Mouse (Mus musculus) hindbrain, embryonic 10.5 days (tissue): ENCODE measurements around the gene Gm28044. TPM values are rescaled to one million over a fixed set of nuclear protein-coding genes. Genes with fewer than 3 reads are reported as not detected.
"Not testable (repeated sequence)": the region's sequence is repeated elsewhere in the genome, so short reads cannot be mapped to it uniquely, and the experiment has no call there.

Source experiments
- DNase-seq: peaks from one replicate; pipeline ENCODE4 v3.0.0-alpha.2; 2017; ENCODE audit warnings: low spot score
- H3K27ac ChIP-seq: fragments of 300-500 bp; sonication (generic); 2 replicates; pipeline ENCODE4 v1.5.1; 2016; ENCODE audit warnings: mild to moderate bottlenecking, moderate library complexity
- H3K27me3 ChIP-seq: fragments of 300-500 bp; sonication (generic); 2 replicates; pipeline ENCODE4 v1.6.1; 2016; ENCODE audit warnings: mild to moderate bottlenecking; ENCODE audit not compliant: poor library complexity, insufficient read depth, severe bottlenecking
- H3K36me3 ChIP-seq: fragments of 300-500 bp; sonication (generic); 2 replicates; pipeline ENCODE4 v1.6.1; 2016; ENCODE audit warnings: mild to moderate bottlenecking, moderate library complexity
- H3K4me1 ChIP-seq: fragments of 300-500 bp; sonication (generic); replicated peaks from 2 replicates; pipeline ENCODE4 v1.6.1; 2016; ENCODE audit warnings: mild to moderate bottlenecking
- H3K4me3 ChIP-seq: fragments of 300-500 bp; sonication (generic); 2 replicates; pipeline ENCODE4 v1.5.1; 2016; ENCODE audit warnings: mild to moderate bottlenecking, moderate library complexity
- H3K9me3 ChIP-seq: fragments of 300-500 bp; sonication (generic); 2 replicates; pipeline ENCODE4 v1.6.1; 2016; ENCODE audit warnings: mild to moderate bottlenecking, moderate library complexity
- WGBS: fragments of 180-500 bp; shearing (Covaris S2); methylation state at CpG from one replicate; pipeline ENCODE4 v1.1.7; 2016; 5-methylcytosine and 5-hydroxymethylcytosine counted together
- polyA plus RNA-seq: library from polyadenylated mRNA; unstranded; fragments of >200 nt; fragmentation: Nextera tagmentation; extraction: Ambion mirVana; gene quantifications from 2 replicates; pipeline ENCODE4 v1.2.1, GENCODE M21; 2016

Gene Gm28044
- polyA plus RNA-seq, 1 experiment from 2014 or later, result not detected

DNA sequence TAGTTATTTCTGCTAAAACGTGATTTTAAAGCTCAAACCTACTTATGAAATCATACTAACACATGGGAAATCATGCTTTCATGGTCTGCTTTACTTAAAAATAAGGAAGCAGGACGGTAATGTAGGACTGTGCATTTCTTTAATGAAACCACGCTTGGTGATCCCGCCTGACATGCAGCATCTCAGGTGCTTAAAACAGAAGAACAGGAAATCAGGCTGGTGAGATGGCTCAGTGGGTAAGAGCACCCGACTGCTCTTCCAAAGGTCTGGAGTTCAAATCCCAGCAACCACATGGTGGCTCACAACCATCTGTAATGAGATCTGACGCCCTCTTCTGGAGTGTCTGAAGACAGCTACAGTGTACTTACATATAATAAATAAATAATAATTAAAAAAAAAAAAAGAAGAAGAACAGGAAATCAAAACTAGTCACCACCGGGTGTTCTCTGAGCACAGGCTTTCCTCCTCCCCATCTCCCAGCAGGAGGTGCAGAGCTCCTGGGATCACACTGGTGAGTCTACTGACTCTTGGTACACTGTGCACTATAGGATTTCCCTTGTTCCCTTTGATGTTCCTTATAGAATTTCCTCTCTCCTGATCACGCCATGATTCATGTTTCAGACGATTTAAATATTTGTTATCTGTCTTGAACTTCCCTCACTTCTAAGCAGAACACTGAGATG lies 90.8 kb downstream of the Gm28044 start:
- not testable (repeated sequence) for DNase-seq, H3K36me3 ChIP-seq, H3K27me3 ChIP-seq, H3K4me1 ChIP-seq
- Histone ChIP-seq H3K27ac (peak overlapping the region; percentile 85), H3K9me3 (peaks cover 12% of the 10 kb centered on the region), H3K4me3 (peak overlapping the region; percentile 79)
- WGBS, result 53% methylated on average over 8 of the region's 9 CpGs

DNA sequence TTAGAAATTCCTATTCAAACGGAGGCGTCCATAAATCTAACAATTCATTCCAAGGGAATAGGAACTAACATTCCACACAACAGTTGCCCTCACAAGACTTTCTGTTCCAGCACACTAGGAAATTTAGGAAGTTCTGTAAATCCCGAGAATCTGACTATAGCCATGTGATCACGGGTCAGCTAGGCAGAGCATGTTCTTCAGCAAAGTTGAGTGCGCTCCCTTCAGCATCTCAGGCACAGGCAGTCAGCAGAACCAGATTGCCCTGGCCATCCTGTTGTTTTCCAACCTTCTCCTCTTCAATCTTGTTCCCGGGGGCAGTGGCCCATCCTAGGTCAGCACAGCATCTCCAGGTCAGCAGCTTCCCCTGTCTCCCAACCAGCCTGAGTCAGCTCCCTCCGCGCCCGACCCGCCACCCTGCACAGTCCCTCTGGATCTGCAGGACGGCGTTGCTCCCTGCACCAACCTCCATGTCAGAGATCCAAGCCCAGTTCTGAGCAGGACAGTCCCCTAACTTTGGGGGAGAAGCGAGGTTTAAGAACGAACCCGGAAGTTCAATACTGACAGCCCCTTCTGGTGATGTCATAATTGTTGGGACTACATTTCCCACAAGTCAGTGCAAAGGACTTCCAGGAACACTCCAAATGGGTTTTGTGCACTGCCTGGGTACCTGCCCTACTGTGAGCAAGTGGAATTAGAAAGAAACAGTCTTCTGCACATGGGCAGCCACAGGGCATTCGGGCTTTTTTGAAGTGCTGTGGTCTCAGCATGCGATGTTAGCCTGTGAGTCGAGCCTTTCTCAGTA lies 91.6 kb downstream of the Gm28044 start:
- H3K27me3 ChIP-seq, result no peaks in the 10 kb centered on the region
- peak; percentile 59 for DNase-seq
- H3K9me3 ChIP-seq, result peaks cover 12% of the 10 kb centered on the region
- 0 out of 2 replicates have a peak, but pooled peaks cover 7% of the 10 kb centered on the region for H3K4me1 ChIP-seq
- WGBS, result 11% methylated on average over 18 of the region's 18 CpGs
- H3K27ac ChIP-seq, result peak overlapping the region; percentile 85
- H3K36me3 ChIP-seq, result peaks cover 4% of the 10 kb centered on the region; the same call in 1 of the 2 replicates
- peak overlapping the region; percentile 79 for H3K4me3 ChIP-seq

Other genes with a start within 250 kb of the Gm28044 start
- gene Rslcan18, start 244.3 kb downstream of the Gm28044 start, polyA plus RNA-seq, result 0.45 TPM in 1 of 2 replicates, not detected in the other
- 1.2 and 1.8 TPM in 2 replicates for gene Zfp759, start 238.9 kb downstream of the Gm28044 start, polyA plus RNA-seq
- 5.5 and 6.0 TPM in 2 replicates for gene Rsl1, start 187.4 kb downstream of the Gm28044 start, polyA plus RNA-seq
- gene Zfp455, start 166.0 kb downstream of the Gm28044 start, polyA plus RNA-seq, result 0.78 and 0.97 TPM in 2 replicates
- gene Zfp458, start 82.1 kb downstream of the Gm28044 start, polyA plus RNA-seq, result 1.5 and 2.0 TPM in 2 replicates
- 0.27 and 0.52 TPM in 2 replicates for gene Zfp457, start 54.1 kb downstream of the Gm28044 start, polyA plus RNA-seq
- gene Zfp595, start 28.0 kb downstream of the Gm28044 start, polyA plus RNA-seq, result 1.1 and 1.5 TPM in 2 replicates
- 0.68 and 0.69 TPM in 2 replicates for gene Zfp953, start 69 bp upstream of the Gm28044 start, polyA plus RNA-seq
- not detected in 2 replicates for gene Gm28041, start 15.2 kb upstream of the Gm28044 start, polyA plus RNA-seq
- 0.73 and 0.93 TPM in 2 replicates for gene Zfp456, start 15.3 kb upstream of the Gm28044 start, polyA plus RNA-seq
- 3.7 and 5.9 TPM in 2 replicates for gene Zfp429, start 39.3 kb upstream of the Gm28044 start, polyA plus RNA-seq
- 0.92 and 1.7 TPM in 2 replicates for gene Zfp459, start 60.9 kb upstream of the Gm28044 start, polyA plus RNA-seq
- 5.7 and 7.2 TPM in 2 replicates for gene Zfp874a, start 91.1 kb upstream of the Gm28044 start, polyA plus RNA-seq
- 1.4 and 1.5 TPM in 2 replicates for gene Zfp874b, start 123.7 kb upstream of the Gm28044 start, polyA plus RNA-seq
- gene Zfp58, start 140.0 kb upstream of the Gm28044 start, polyA plus RNA-seq, result 12.9 and 14.2 TPM in 2 replicates
- gene Gm26965, start 165.6 kb upstream of the Gm28044 start, polyA plus RNA-seq, result not detected in 2 replicates
- 26.5 and 26.6 TPM in 2 replicates for gene Zfp87, start 165.6 kb upstream of the Gm28044 start, polyA plus RNA-seq
- 15.1 and 15.4 TPM in 2 replicates for gene Zfp748, start 193.3 kb upstream of the Gm28044 start, polyA plus RNA-seq
- 2.2 and 3.5 TPM in 2 replicates for gene Zfp729b, start 249.2 kb upstream of the Gm28044 start, polyA plus RNA-seq